Mouse (Mus musculus): ENCODE data around the gene Lrrc4.

Lrrc4 gene

GRCm38 (mm10) chr6:28762132-28762775 lies 69.3 kb downstream of the Lrrc4 start:
- DNase-seq = no peak

- no peak for DNase-seq
Measured at GRCm38 (mm10) chr6:28761728-28762127, 69.8 kb downstream of the Lrrc4 start.

- DNase-seq = no peak
Measured at GRCm38 (mm10) chr6:28758293-28758692, 73.3 kb downstream of the Lrrc4 start.

DNA sequence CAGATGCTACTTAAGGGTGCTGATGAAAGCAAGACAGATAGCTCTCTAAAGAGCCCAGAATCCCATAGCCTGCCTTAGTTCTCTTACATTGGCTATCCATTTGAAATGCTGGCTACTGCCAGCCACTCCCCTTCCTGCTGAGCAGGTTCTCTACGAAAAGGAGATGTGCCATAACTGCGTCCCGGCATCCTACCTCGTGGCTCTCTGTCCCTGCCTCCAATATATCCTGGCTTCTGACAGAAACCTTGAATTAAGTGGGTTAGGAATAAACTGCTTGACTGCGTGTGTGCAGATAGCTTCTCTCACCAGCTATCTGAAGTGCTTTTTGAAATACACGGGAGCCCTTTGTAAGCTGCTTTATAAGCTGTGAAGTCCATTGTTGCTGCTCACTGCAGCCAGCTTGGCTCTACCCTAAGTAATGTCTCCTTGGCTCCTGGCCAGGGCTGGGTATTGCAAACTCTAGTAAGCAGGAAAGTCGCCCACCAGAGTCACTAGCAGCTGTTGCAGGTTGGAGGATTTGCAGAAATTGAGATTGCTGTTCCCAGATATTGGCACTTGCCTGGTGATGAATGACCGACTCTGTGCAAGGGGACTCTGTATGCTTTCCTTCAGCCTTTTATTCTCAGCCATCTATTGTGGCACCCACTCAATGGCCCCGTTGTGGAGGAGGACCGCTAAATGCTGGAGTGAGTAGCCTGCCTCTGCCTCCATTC lies 75.1 kb downstream of the Lrrc4 start:
- no peak for DNase-seq

DNA sequence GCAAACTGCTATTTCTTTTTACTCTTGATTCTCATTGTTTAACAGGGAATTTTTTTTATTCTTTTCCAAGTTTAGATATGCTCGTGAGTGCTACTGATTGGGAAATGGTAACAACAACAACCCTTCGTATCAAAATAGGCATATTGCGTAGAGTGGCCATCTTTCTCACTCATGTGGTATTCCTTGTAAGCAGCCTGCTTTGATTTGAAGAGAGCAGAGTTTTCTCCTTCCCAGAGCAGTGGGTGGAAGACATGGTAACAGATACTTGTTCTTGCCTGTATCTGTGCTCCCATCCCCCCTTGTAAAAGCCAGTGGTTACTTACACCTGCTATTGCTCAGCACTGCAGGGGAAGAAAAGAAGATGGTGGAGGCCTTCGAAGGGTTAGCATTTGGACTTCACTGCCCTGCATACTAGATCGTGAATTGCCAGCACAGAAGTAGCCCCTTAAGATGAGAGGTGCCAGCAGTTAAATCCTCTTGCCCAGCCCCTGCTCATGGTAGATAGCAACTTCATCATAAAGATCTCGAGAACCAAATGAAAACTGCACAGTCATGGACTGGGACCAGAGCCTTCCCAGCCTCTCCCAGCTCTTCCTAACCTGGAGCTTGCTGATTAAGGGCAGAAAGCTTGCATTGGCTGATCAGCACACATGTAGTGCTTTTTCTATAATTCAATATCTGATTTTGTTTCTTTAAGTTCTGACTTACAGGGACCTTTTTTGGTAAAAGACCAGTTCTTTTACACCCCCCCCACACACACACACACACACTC lies 77.2 kb downstream of the Lrrc4 start:
- DNase-seq = no peak

- DNase-seq = no peak
Measured at GRCm38 (mm10) chr6:28753681-28754080, 77.9 kb downstream of the Lrrc4 start.

- no peak for DNase-seq
Measured at GRCm38 (mm10) chr6:28753217-28753616, 78.3 kb downstream of the Lrrc4 start.

DNA sequence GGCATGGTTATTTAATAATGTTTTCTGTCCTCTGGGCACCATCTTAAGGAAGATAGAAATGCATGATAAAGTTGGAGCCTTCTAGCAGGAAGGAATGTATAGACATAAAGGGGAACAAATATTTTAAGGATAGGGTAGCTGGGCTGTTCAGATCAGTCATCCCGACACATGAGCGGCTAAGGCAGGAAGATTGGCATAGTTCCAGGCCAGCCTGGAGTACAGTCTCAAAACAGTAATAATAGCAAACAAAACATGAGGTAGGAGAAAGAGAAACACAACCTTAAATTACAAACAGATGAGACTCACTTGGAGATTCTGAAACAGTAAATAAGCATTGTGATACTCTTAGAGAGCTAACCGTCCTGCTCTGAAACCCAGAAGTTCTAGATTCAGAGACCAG lies 80.4 kb downstream of the Lrrc4 start:
- DNase-seq = no peak

DNA sequence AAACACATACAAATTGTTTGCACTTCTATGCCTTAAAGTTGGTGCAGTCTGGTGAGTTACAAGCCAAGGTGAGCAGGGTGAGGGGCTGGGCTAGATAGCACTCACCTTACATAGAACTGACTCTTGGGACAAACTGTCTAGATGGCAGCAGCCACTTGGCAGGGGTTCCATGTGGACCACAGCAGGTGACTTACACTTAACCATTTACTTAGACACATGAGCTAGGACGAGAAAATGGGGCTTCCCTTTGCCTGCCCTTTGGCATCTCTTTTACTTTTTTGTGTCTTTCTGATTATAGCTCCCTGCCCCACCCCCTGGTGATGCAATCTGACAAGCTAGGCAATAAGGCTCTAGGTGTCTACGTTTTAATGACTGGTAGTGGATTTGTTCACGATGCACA lies 82.3 kb downstream of the Lrrc4 start:
- no peak for DNase-seq

- no peak for DNase-seq
Measured at GRCm38 (mm10) chr6:28747931-28748670, 83.4 kb downstream of the Lrrc4 start.

DNA sequence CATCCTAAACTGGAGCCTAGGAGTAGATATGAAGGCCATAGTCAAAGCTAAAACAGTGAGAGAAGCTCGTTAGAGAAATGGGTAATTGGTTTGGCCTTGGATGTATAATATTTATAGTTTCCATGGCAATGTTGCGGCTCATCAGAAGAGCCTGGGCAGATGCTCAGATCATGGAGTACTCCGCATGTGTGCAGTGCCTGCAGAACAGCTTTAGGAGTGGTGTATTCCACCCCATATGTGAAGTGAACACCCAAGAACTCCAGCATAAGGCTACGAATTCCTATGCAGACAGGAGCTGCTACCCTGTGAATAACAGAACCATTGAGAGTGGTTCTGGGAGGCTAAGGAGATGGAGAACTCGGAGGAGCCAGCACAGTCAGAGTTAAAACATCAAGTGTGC lies 84.5 kb downstream of the Lrrc4 start:
- no peak for DNase-seq

DNA sequence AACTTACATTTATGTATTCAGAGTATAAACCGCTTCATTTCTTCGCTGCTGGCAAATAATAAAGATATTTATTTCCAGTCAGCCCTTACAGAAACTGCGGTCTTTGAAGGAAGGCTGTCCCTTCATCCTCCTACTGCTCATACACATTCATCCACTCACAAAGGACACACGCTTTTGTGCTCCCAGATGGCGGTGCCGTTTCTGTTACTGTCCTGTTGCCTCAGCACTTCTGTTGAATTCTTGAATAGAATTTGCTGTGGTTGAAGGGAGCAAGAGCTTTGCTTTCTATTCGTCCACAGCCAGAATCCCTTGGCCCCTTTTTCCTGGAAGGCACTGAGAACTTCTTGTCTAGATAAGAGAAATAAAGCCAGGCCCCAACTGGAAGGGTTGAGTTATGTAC lies 85.7 kb downstream of the Lrrc4 start:
- DNase-seq = no peak

GRCm38 (mm10) chr6:28743586-28743985 lies 88.0 kb downstream of the Lrrc4 start:
- DNase-seq = no peak

DNA sequence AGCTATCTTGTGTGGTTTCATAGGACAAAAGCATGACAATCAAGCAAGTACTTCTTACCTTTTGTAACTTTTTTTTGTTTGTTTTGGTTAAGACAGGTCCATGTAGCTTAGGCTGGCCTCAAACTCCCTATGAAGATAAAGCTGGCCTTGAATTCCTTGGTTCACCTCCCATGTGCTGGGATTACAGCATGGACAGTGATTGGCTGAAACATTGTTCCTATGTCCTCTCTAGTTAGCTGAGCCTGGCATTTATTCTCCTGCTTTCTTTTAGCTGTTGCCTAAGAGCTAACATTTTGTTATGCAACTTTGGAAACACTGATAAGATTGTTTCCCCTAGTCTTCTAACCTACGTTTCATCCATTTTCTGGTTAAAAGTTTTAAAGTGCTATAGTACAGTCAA lies 93.9 kb downstream of the Lrrc4 start:
- no peak for DNase-seq

- DNase-seq = no peak
Measured at GRCm38 (mm10) chr6:28736665-28737064, 94.9 kb downstream of the Lrrc4 start.

DNA sequence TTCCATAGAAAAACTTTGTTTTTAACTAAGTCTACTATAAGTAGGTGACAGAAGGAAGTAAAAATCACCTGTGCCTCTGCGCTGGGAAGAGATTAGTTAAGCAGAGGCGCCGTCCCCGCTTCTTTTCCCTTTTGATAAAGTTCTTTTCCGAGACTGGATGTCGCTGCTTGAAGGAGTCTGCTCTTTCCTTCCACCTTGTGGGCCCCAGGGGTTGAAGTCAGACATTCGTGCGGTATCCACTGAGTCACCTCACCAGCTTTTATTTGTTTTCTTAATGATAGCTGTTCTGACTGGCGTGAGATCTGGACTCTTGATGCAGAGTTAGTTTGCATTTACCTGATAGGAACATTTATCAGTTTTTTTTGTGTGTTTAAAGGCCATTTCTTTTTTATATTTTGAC lies 96.4 kb downstream of the Lrrc4 start:
- DNase-seq = no peak

- DNase-seq = no peak
Measured at GRCm38 (mm10) chr6:28733884-28734647, 97.5 kb downstream of the Lrrc4 start.

- no peak for DNase-seq
Measured at GRCm38 (mm10) chr6:28731246-28731645, 100.3 kb downstream of the Lrrc4 start.

- no peak for DNase-seq
Measured at GRCm38 (mm10) chr6:28729649-28730048, 101.9 kb downstream of the Lrrc4 start.

DNA sequence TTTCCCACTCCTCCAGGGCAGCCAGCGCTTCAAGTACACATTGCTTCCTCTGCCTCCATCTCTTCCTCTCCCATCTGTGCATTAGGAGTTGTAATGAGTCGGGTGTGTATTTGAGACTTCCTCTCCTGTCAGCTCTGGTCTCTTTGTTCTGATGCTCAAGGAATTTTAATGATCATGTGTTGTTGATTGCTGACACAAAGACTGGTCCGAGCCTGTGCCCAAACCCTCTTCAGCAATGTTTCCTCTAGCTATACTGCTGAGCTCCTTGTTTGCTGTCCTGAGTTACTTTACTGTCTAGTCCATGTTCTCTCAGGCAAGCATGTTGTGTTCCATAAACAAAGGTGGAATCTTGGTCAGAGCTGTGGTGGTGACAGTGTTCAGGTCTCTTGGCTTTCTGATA lies 102.3 kb downstream of the Lrrc4 start:
- no peak for DNase-seq

DNA sequence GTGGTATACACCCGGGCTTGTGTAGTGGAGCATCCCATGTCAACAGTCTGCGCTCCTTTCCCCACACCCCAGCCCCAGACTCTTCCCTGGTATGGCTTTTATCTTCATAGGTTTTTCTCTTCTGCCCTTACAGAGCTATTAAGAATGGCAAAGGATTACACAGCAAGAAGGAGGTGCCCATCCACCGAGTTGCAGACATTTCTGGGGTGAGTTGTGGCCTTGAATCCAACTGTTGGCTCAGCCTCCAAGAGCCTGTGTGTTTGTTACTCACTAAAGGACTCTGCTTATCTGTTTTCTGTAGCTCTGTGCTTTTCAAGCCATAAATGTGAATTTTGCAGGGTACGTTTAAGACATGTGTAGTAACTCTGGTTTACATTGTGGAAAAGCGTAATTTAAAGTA lies 106.8 kb downstream of the Lrrc4 start:
- no peak for DNase-seq

DNA sequence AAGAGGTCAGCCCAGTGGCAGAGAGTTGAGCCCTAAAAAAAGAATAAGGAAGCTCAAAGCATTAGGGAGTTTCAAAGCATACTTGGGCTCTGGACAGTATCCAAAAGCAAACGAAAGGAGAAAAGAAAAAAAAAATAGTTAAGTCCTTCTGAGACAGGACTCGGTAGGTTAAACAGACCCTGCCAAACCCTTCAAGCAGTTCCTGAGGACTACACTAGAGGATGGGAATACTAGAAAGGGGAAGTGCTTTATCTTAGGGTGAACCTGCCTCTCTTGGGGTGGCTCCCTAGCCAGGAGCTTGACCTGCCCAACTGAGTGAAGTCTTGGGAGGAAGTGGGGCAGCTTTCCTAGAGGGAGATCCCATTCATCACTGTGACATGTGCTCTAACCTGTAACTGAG lies 108.5 kb downstream of the Lrrc4 start:
- no peak for DNase-seq
